Mouse (Mus musculus) layer of hippocampus, adult 9-11 months (tissue): ENCODE measurements at regions not wholly inside any gene's neighbourhood (a gene's known extent, or its start where the extent isn't known, plus 50 kb on each side); places are given as distances from the start of the nearest gene placed in this dataset.

Source experiments
- DNase-seq: peaks from one replicate; pipeline ENCODE4 v3.0.0; 2022

GRCm38 (mm10) chr10:29921658-29922057, 278.7 kb downstream of the Cenpw start:
- DNase-seq, result no peak

GRCm38 (mm10) chr10:29897780-29898363, 302.5 kb downstream of the Cenpw start:
- peak; percentile 42 for DNase-seq

- DNase-seq, result no peak
These were observed 328.9 kb upstream of the Rspo3 start for GRCm38 (mm10) chr10:29864566-29864965.

- DNase-seq, result no peak
These were observed 320.2 kb upstream of the Rspo3 start for GRCm38 (mm10) chr10:29855749-29856313.

GRCm38 (mm10) chr10:29852516-29852915, 316.8 kb upstream of the Rspo3 start:
- no peak for DNase-seq

GRCm38 (mm10) chr10:29824939-29825658, 289.4 kb upstream of the Rspo3 start:
- no peak for DNase-seq

GRCm38 (mm10) chr10:29824413-29824812, 288.7 kb upstream of the Rspo3 start:
- no peak for DNase-seq

- DNase-seq, result peak; percentile 30
These were observed 287.5 kb upstream of the Rspo3 start for GRCm38 (mm10) chr10:29823177-29823576.

- DNase-seq, result peak; percentile 57
These were observed 268.4 kb upstream of the Rspo3 start for GRCm38 (mm10) chr10:29803915-29804545.

- DNase-seq, result no peak
These were observed 267.0 kb upstream of the Rspo3 start for GRCm38 (mm10) chr10:29802637-29803036.

GRCm38 (mm10) chr10:29794663-29795062, 259.0 kb upstream of the Rspo3 start:
- no peak for DNase-seq

GRCm38 (mm10) chr10:29786220-29786810, 250.6 kb upstream of the Rspo3 start:
- no peak for DNase-seq

GRCm38 (mm10) chr10:29736677-29737076, 201.0 kb upstream of the Rspo3 start:
- DNase-seq, result no peak

- DNase-seq, result no peak
These were observed 189.7 kb upstream of the Rspo3 start for GRCm38 (mm10) chr10:29725319-29725718.

- no peak for DNase-seq
These were observed 175.3 kb upstream of the Rspo3 start for GRCm38 (mm10) chr10:29710967-29711366.

GRCm38 (mm10) chr10:29708653-29709052, 173.0 kb upstream of the Rspo3 start:
- DNase-seq, result no peak

- DNase-seq, result no peak
These were observed 157.6 kb upstream of the Rspo3 start for GRCm38 (mm10) chr10:29693009-29693935.

- no peak for DNase-seq
These were observed 153.9 kb upstream of the Rspo3 start for GRCm38 (mm10) chr10:29689529-29689928.

GRCm38 (mm10) chr10:29686982-29687381, 151.3 kb upstream of the Rspo3 start:
- no peak for DNase-seq

GRCm38 (mm10) chr10:29674377-29674776, 138.7 kb upstream of the Rspo3 start:
- DNase-seq, result no peak

GRCm38 (mm10) chr10:29661752-29662151, 126.1 kb upstream of the Rspo3 start:
- no peak for DNase-seq

GRCm38 (mm10) chr10:29640249-29640648, 104.6 kb upstream of the Rspo3 start:
- DNase-seq, result no peak
